Mouse (Mus musculus): Measurements from ENCODE around the gene A830031A19Rik.

- TF ChIP-seq POU5F1 (IDR thresholded peaks at IDR 0.05; ENCODE audit: borderline replicate concordance, low read length) (no peak), CTCF (conservative IDR thresholded peaks at IDR 0.05; ENCODE audit: low read length) (no peak)
Measured at GRCm38 (mm10) chr11:24018783-24019182, 56.1 kb downstream of the A830031A19Rik start.
